Mouse (Mus musculus): ENCODE results near the gene Gab1. TPM values are rescaled to one million over a fixed set of nuclear protein-coding genes. Genes with fewer than 3 reads are reported as not detected.
A peak's percentile ranks its signal among the peaks of the same experiment; 100 is the strongest.

The Gab1 gene
- 9.3 and 13.1 TPM in 2 replicates for polyA plus RNA-seq (2015; fragmentation: Nextera tagmentation; extraction: Ambion mirVana)

GRCm38 (mm10) chr8:80880196-80881106 lies at the start of gene Gab1:
Gab1 (minus strand) TSS chr8:80880519.
- H3K4me2 ChIP-seq (ENCODE audit: low read length) = peak within 1 kb of the TSS; percentile 81
- H3K4me1 ChIP-seq (ENCODE audit: control insufficient read depth, insufficient read depth, low read depth, low read length) = peaks cover 17% of the 10 kb centered on the region
- no peaks in the 10 kb centered on the region for H3K36me3 ChIP-seq (ENCODE audit: control insufficient read depth, insufficient read depth, low read length)
- peak within 1 kb of the TSS; percentile 94 for H3K27ac ChIP-seq (ENCODE audit: low read depth, low read length)
- H3K9ac ChIP-seq (ENCODE audit: low read depth, low read length) = peak within 1 kb of the TSS; percentile 83
- H3K9me3 ChIP-seq (ENCODE audit: control insufficient read depth, low read length) = no peaks in the 10 kb centered on the region
- WGBS = under 1% methylated on average over 59 of the region's 70 CpGs
- peak; percentile 97 for ATAC-seq
- H3K4me3 ChIP-seq (ENCODE audit: low read length) = peak within 1 kb of the TSS; percentile 79
- H3K27me3 ChIP-seq (replicated peaks; ENCODE audit: control insufficient read depth, insufficient read depth, low read length) = no peaks in the 10 kb centered on the region; the same call in 1 of the 2 replicates

GRCm38 (mm10) chr8:80928770-80929169 lies 48.5 kb upstream of the Gab1 start:
- H3K36me3 ChIP-seq (ENCODE audit: control insufficient read depth, insufficient read depth, low read length) = no peaks in the 10 kb centered on the region
- ATAC-seq = no peak
- H3K27me3 ChIP-seq (replicated peaks; ENCODE audit: control insufficient read depth, insufficient read depth, low read length) = no peaks in the 10 kb centered on the region
- H3K27ac ChIP-seq (ENCODE audit: low read depth, low read length) = no peak overlapping the region
- no peaks in the 10 kb centered on the region for H3K4me1 ChIP-seq (ENCODE audit: control insufficient read depth, insufficient read depth, low read depth, low read length)
- no peak overlapping the region for H3K9ac ChIP-seq (ENCODE audit: low read depth, low read length)
- H3K4me2 ChIP-seq (ENCODE audit: low read length) = no peak overlapping the region
- H3K9me3 ChIP-seq (ENCODE audit: control insufficient read depth, low read length) = no peaks in the 10 kb centered on the region
- H3K4me3 ChIP-seq (ENCODE audit: low read length) = no peak overlapping the region

DNA sequence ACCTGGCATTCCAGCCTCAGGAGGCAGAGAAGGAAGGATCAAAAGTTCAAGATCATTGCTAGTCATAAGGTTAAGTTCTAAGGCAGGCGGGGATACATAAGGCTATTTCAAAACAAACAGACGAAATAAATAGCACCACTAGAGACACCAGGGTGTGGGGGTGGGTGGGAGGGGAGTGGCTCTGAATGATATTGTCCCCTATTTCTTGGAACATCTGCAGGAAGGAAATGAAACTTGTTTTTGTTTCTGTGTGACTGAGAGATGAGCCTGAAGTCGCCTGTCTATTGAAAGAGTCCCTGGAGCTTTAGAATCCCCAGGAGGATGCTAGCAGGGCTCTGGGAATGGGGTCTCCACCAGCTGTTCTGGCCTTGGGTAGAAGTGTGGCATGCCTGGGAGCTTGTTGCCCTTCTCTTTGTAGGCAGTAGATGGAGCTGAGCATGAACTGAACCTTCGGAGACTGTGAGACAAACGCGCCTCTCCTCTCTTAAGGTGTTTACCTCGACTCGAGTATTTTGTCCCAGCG lies 43.5 kb upstream of the Gab1 start:
- Histone ChIP-seq H3K27me3 (replicated peaks; ENCODE audit: control insufficient read depth, insufficient read depth, low read length) (no peaks in the 10 kb centered on the region), H3K4me3 (ENCODE audit: low read length) (no peak overlapping the region), H3K36me3 (ENCODE audit: control insufficient read depth, insufficient read depth, low read length) (no peaks in the 10 kb centered on the region), H3K9me3 (ENCODE audit: control insufficient read depth, low read length) (no peaks in the 10 kb centered on the region), H3K4me1 (ENCODE audit: control insufficient read depth, insufficient read depth, low read depth, low read length) (peaks cover 6% of the 10 kb centered on the region), H3K4me2 (ENCODE audit: low read length) (no peak overlapping the region), H3K27ac (ENCODE audit: low read depth, low read length) (no peak overlapping the region), H3K9ac (ENCODE audit: low read depth, low read length) (no peak overlapping the region)
- no peak for ATAC-seq
- WGBS = 80% methylated on average over 9 of the region's 9 CpGs

GRCm38 (mm10) chr8:80922642-80923041 lies 42.3 kb upstream of the Gab1 start:
- Histone ChIP-seq H3K27me3 (replicated peaks; ENCODE audit: control insufficient read depth, insufficient read depth, low read length) (no peaks in the 10 kb centered on the region), H3K4me1 (ENCODE audit: control insufficient read depth, insufficient read depth, low read depth, low read length) (peaks cover 6% of the 10 kb centered on the region), H3K4me3 (ENCODE audit: low read length) (no peak overlapping the region), H3K4me2 (ENCODE audit: low read length) (no peak overlapping the region), H3K9ac (ENCODE audit: low read depth, low read length) (no peak overlapping the region), H3K36me3 (ENCODE audit: control insufficient read depth, insufficient read depth, low read length) (no peaks in the 10 kb centered on the region), H3K9me3 (ENCODE audit: control insufficient read depth, low read length) (no peaks in the 10 kb centered on the region), H3K27ac (ENCODE audit: low read depth, low read length) (0 out of 2 replicates have a peak overlapping the region, but pooled peaks have one; percentile 52)
- WGBS = 42% methylated on average over 6 of the region's 6 CpGs
- ATAC-seq = peak; percentile 96

DNA sequence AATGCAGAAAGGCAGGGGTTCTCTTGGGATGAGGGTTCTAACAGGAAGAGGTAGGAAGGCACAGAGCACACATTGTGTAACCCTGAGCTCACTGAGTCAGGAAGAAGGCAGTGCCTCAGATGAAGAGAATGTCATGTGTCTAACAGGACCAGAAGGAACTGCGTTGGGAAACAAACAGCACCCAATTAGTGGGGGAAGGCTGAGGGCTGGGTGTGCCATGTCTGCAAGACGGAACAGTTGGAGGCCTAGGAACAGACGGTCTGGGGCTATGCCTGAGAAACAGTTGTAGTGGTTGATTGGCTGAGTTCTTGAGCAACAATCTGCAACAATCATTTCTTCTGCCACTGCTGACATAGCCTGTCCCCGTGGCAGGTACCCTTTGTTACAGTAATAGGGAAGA lies 38.8 kb upstream of the Gab1 start:
- no peaks in the 10 kb centered on the region for H3K27me3 ChIP-seq (replicated peaks; ENCODE audit: control insufficient read depth, insufficient read depth, low read length)
- H3K36me3 ChIP-seq (ENCODE audit: control insufficient read depth, insufficient read depth, low read length) = no peaks in the 10 kb centered on the region
- 87% methylated on average over 4 of the region's 4 CpGs for WGBS
- no peak overlapping the region for H3K4me3 ChIP-seq (ENCODE audit: low read length)
- H3K27ac ChIP-seq (ENCODE audit: low read depth, low read length) = no peak overlapping the region
- H3K9me3 ChIP-seq (ENCODE audit: control insufficient read depth, low read length) = no peaks in the 10 kb centered on the region
- H3K4me2 ChIP-seq (ENCODE audit: low read length) = no peak overlapping the region
- no peak overlapping the region for H3K9ac ChIP-seq (ENCODE audit: low read depth, low read length)
- H3K4me1 ChIP-seq (ENCODE audit: control insufficient read depth, insufficient read depth, low read depth, low read length) = peaks cover 6% of the 10 kb centered on the region
- no peak for ATAC-seq

- no peak overlapping the region for H3K4me2 ChIP-seq (ENCODE audit: low read length)
- no peak overlapping the region for H3K4me3 ChIP-seq (ENCODE audit: low read length)
- no peaks in the 10 kb centered on the region for H3K36me3 ChIP-seq (ENCODE audit: control insufficient read depth, insufficient read depth, low read length)
- H3K27me3 ChIP-seq (replicated peaks; ENCODE audit: control insufficient read depth, insufficient read depth, low read length) = no peaks in the 10 kb centered on the region
- no peak overlapping the region for H3K9ac ChIP-seq (ENCODE audit: low read depth, low read length)
- H3K27ac ChIP-seq (ENCODE audit: low read depth, low read length) = no peak overlapping the region
- no peaks in the 10 kb centered on the region for H3K9me3 ChIP-seq (ENCODE audit: control insufficient read depth, low read length)
- WGBS = 95% methylated on average over 6 of the region's 6 CpGs
- ATAC-seq = no peak
- H3K4me1 ChIP-seq (ENCODE audit: control insufficient read depth, insufficient read depth, low read depth, low read length) = peaks cover 6% of the 10 kb centered on the region
These were observed 38.2 kb upstream of the Gab1 start for GRCm38 (mm10) chr8:80918531-80918930.

- Histone ChIP-seq H3K4me3 (ENCODE audit: low read length) (no peak overlapping the region), H3K9ac (ENCODE audit: low read depth, low read length) (no peak overlapping the region), H3K36me3 (ENCODE audit: control insufficient read depth, insufficient read depth, low read length) (no peaks in the 10 kb centered on the region), H3K4me1 (ENCODE audit: control insufficient read depth, insufficient read depth, low read depth, low read length) (no peaks in the 10 kb centered on the region), H3K27ac (ENCODE audit: low read depth, low read length) (no peak overlapping the region), H3K4me2 (ENCODE audit: low read length) (no peak overlapping the region), H3K27me3 (replicated peaks; ENCODE audit: control insufficient read depth, insufficient read depth, low read length) (no peaks in the 10 kb centered on the region), H3K9me3 (ENCODE audit: control insufficient read depth, low read length) (no peaks in the 10 kb centered on the region)
- WGBS = 82% methylated on average over 11 of the region's 11 CpGs
- no peak for ATAC-seq
These were observed 36.3 kb upstream of the Gab1 start for GRCm38 (mm10) chr8:80916463-80917235.

- H3K4me3 ChIP-seq (ENCODE audit: low read length) = no peak overlapping the region
- H3K36me3 ChIP-seq (ENCODE audit: control insufficient read depth, insufficient read depth, low read length) = no peaks in the 10 kb centered on the region
- H3K9me3 ChIP-seq (ENCODE audit: control insufficient read depth, low read length) = no peaks in the 10 kb centered on the region
- no peak overlapping the region for H3K4me2 ChIP-seq (ENCODE audit: low read length)
- 0 out of 2 replicates have a peak overlapping the region, but pooled peaks have one; percentile 48 for H3K27ac ChIP-seq (ENCODE audit: low read depth, low read length)
- H3K27me3 ChIP-seq (replicated peaks; ENCODE audit: control insufficient read depth, insufficient read depth, low read length) = no peaks in the 10 kb centered on the region
- no peak overlapping the region for H3K9ac ChIP-seq (ENCODE audit: low read depth, low read length)
- WGBS = 89% methylated on average over 1 of the region's 1 CpGs
- H3K4me1 ChIP-seq (ENCODE audit: control insufficient read depth, insufficient read depth, low read depth, low read length) = no peaks in the 10 kb centered on the region
- peak; percentile 86 for ATAC-seq
These were observed 32.9 kb upstream of the Gab1 start for GRCm38 (mm10) chr8:80913016-80913748.

Measured in hindbrain, embryonic 16.5 days (tissue).